Mouse (Mus musculus): Measurements from ENCODE around the gene Tmem86b.
"Not testable (repeated sequence)": the region's sequence is repeated elsewhere in the genome, so short reads cannot be mapped to it uniquely, and the experiment has no call there.

The Tmem86b gene

GRCm38 (mm10) chr7:4647992-4648391 lies 16.8 kb upstream of the Tmem86b start:
- no peak for DNase-seq (ENCODE audit: low spot score in 2 of 2)

- DNase-seq (ENCODE audit: low spot score in 2 of 2) = peak; percentile 59 to 64
Measured at GRCm38 (mm10) chr7:4647291-4647690, 16.1 kb upstream of the Tmem86b start.

- DNase-seq (ENCODE audit: low spot score in 2 of 2) = no peak
Measured at GRCm38 (mm10) chr7:4646806-4647205, 15.6 kb upstream of the Tmem86b start.

- no peak for DNase-seq (ENCODE audit: low spot score in 2 of 2)
Measured at GRCm38 (mm10) chr7:4643225-4643624, 12.0 kb upstream of the Tmem86b start.

GRCm38 (mm10) chr7:4641956-4642355 lies 10.7 kb upstream of the Tmem86b start:
- DNase-seq (ENCODE audit: low spot score in 2 of 2) = no peak

GRCm38 (mm10) chr7:4641155-4641554 lies 9.9 kb upstream of the Tmem86b start:
- no peak for DNase-seq (ENCODE audit: low spot score in 2 of 2)

GRCm38 (mm10) chr7:4636179-4636578 lies 5.0 kb upstream of the Tmem86b start:
- DNase-seq (ENCODE audit: low spot score in 2 of 2) = no peak

- DNase-seq (ENCODE audit: low spot score in 2 of 2) = peak; percentile 52 to 73
Measured at GRCm38 (mm10) chr7:4630198-4630597, 1.0 kb downstream of the Tmem86b start.

GRCm38 (mm10) chr7:4629586-4629985 lies 1.6 kb downstream of the Tmem86b start:
- DNase-seq (ENCODE audit: low spot score in 2 of 2) = no peak

- no peak for DNase-seq (ENCODE audit: low spot score in 2 of 2)
Measured at GRCm38 (mm10) chr7:4625928-4626327, 5.3 kb downstream of the Tmem86b start.

GRCm38 (mm10) chr7:4624343-4624742 lies 6.9 kb downstream of the Tmem86b start:
- no peak for DNase-seq (ENCODE audit: low spot score in 2 of 2)

GRCm38 (mm10) chr7:4623544-4624189 lies 7.6 kb downstream of the Tmem86b start:
- DNase-seq (ENCODE audit: low spot score in 2 of 2) = peak; percentile 59 to 64

- no peak for DNase-seq (ENCODE audit: low spot score in 2 of 2)
Measured at GRCm38 (mm10) chr7:4619979-4620378, 11.2 kb downstream of the Tmem86b start.

GRCm38 (mm10) chr7:4613740-4614403 lies 17.4 kb downstream of the Tmem86b start:
- DNase-seq (ENCODE audit: low spot score in 2 of 2) = no peak

GRCm38 (mm10) chr7:4612956-4613355 lies 18.3 kb downstream of the Tmem86b start:
- DNase-seq (ENCODE audit: low spot score in 2 of 2) = no peak

- DNase-seq (ENCODE audit: low spot score in 2 of 2) = no peak
Measured at GRCm38 (mm10) chr7:4612386-4612785, 18.8 kb downstream of the Tmem86b start.

GRCm38 (mm10) chr7:4611921-4612341 lies 19.3 kb downstream of the Tmem86b start:
- no peak for DNase-seq (ENCODE audit: low spot score in 2 of 2)

GRCm38 (mm10) chr7:4611511-4611910 lies 19.7 kb downstream of the Tmem86b start:
- DNase-seq (ENCODE audit: low spot score in 2 of 2) = no peak

GRCm38 (mm10) chr7:4608002-4608401 lies 23.2 kb downstream of the Tmem86b start:
- DNase-seq (ENCODE audit: low spot score in 2 of 2) = no peak

- no peak for DNase-seq (ENCODE audit: low spot score in 2 of 2)
Measured at GRCm38 (mm10) chr7:4603873-4604272, 27.3 kb downstream of the Tmem86b start, which contains the start of gene Ptprh. Gene Ptprh (minus strand): TSS chr7:4604041.

GRCm38 (mm10) chr7:4602969-4603368 lies 28.3 kb downstream of the Tmem86b start:
- no peak for DNase-seq (ENCODE audit: low spot score in 2 of 2)

- DNase-seq (ENCODE audit: low spot score in 2 of 2) = not testable (repeated sequence)
Measured at GRCm38 (mm10) chr7:4597046-4597445, 34.2 kb downstream of the Tmem86b start.

GRCm38 (mm10) chr7:4581481-4581880 lies 49.7 kb downstream of the Tmem86b start:
- not testable (repeated sequence) for DNase-seq (ENCODE audit: low spot score in 2 of 2)

Measured in spleen, postnatal 36 days (tissue).